Mouse (Mus musculus) left cerebral cortex, postnatal 10 days (tissue): ENCODE measurements around the gene Clip1. TPM values are rescaled to one million over a fixed set of nuclear protein-coding genes. Genes with fewer than 3 reads are reported as not detected.
"Not testable (repeated sequence)": the region's sequence is repeated elsewhere in the genome, so short reads cannot be mapped to it uniquely, and the experiment has no call there.

Source experiments
- DNase-seq, 2 experiments: peaks; one replicate each; pipeline ENCODE4 v3.0.0; 2021 to 2022; ENCODE audit warnings: low spot score in 2 of 2, mixed read lengths in 1 of 2; ENCODE audit errors: extremely low spot score in 1 of 2
- intact Hi-C: fragments of 180-260 bp; cut with DNase I; formaldehyde crosslinking; loops from one replicate; pipeline ENCODE4 v1.15.1; 2025
- total RNA-seq, 2 experiments: library from RNA; stranded (reverse); gene quantifications; 2 replicates each; pipeline ENCODE4 v1.2.3; 2021

Gene Clip1
- total RNA-seq: 100 to 1,000 TPM; 112 to 122 TPM

GRCm38 (mm10) chr5:123684221-123685144 is at the start of gene Clip1:
Gene Clip1, minus strand, starts transcription at chr5:123684618.
- intact Hi-C loops: no loop called here
- peak; percentile 67 to 83 for DNase-seq

- no peak for DNase-seq
- intact Hi-C loops: loop anchor here (5.0 kb wide), 1 partner anchor 176 kb away; the partner anchor contains the start of gene Denr
These were observed 46.6 kb upstream of the Clip1 start for GRCm38 (mm10) chr5:123730981-123731380.

- intact Hi-C loops, DNase-seq: not testable (repeated sequence)
These were observed 39.4 kb upstream of the Clip1 start for GRCm38 (mm10) chr5:123723816-123724215.

- peak; percentile 97 to 98 for DNase-seq
- intact Hi-C loops: no loop called here
These were observed 36.2 kb upstream of the Clip1 start, which contains the start of gene Zcchc8 for GRCm38 (mm10) chr5:123720328-123721311. Gene Zcchc8, minus strand, starts transcription at chr5:123721100.

- intact Hi-C loops: no loop called here
- no peak for DNase-seq
These were observed 30.2 kb upstream of the Clip1 start for GRCm38 (mm10) chr5:123714622-123715021.

GRCm38 (mm10) chr5:123713782-123714181 is 29.4 kb upstream of the Clip1 start:
- intact Hi-C loops: no loop called here
- no peak for DNase-seq

- DNase-seq: no peak
- intact Hi-C loops: no loop called here
These were observed 25.2 kb upstream of the Clip1 start for GRCm38 (mm10) chr5:123709571-123709970.

GRCm38 (mm10) chr5:123708598-123708997 is 24.2 kb upstream of the Clip1 start:
- intact Hi-C loops: no loop called here
- DNase-seq: no peak

GRCm38 (mm10) chr5:123700625-123701024 is 16.2 kb upstream of the Clip1 start:
- DNase-seq: peak; percentile 36 to 87
- intact Hi-C loops: loop anchor here (5.0 kb wide), 1 partner anchor 37 kb away; no protein-coding TSS in a partner anchor

- peak; percentile 40 to 71 for DNase-seq
- intact Hi-C loops: loop anchor here (5.0 kb wide), 1 partner anchor 72 kb away; no protein-coding TSS in a partner anchor
These were observed 14.8 kb upstream of the Clip1 start for GRCm38 (mm10) chr5:123699198-123699597.

GRCm38 (mm10) chr5:123696961-123697360 is 12.5 kb upstream of the Clip1 start:
- intact Hi-C loops: loop anchor here (5.0 kb wide), 1 partner anchor 70 kb away; no protein-coding TSS in a partner anchor
- DNase-seq: no peak

- intact Hi-C loops: loop anchor here (5.0 kb wide), 1 partner anchor 69 kb away; no protein-coding TSS in a partner anchor
These were observed 11.8 kb upstream of the Clip1 start for GRCm38 (mm10) chr5:123696244-123696643.

GRCm38 (mm10) chr5:123694468-123694867 is 10.1 kb upstream of the Clip1 start:
- intact Hi-C loops: no loop called here
- DNase-seq: no peak

More at GRCm38 (mm10) chr5:123696244-123696643, 11.8 kb upstream of the Clip1 start:
- no peak for DNase-seq

GRCm38 (mm10) chr5:123683377-123684220 is 819 bp downstream of the Clip1 start:
- intact Hi-C loops: no loop called here

GRCm38 (mm10) chr5:123683043-123683376 is 1.4 kb downstream of the Clip1 start:
- peak; percentile 28 to 46 for DNase-seq

More at GRCm38 (mm10) chr5:123683377-123684220, 819 bp downstream of the Clip1 start:
- DNase-seq: peak; percentile 27 to 77

GRCm38 (mm10) chr5:123682372-123682771 is 2.0 kb downstream of the Clip1 start:
- intact Hi-C loops: no loop called here
- DNase-seq: no peak

More at GRCm38 (mm10) chr5:123683043-123683376, 1.4 kb downstream of the Clip1 start:
- intact Hi-C loops: no loop called here

- intact Hi-C loops: no loop called here
- no peak for DNase-seq
These were observed 4.7 kb downstream of the Clip1 start for GRCm38 (mm10) chr5:123679546-123680263.
